Mouse (Mus musculus) spleen, postnatal 36 days (tissue): ENCODE results near the gene Dyx1c1.

ENCODE experiments used
- DNase-seq, 2 experiments: peaks; one replicate each; pipeline ENCODE4 v3.0.0; 2022; ENCODE audit warnings: low spot score in 2 of 2, mixed read lengths in 1 of 2

Gene Dyx1c1

DNA sequence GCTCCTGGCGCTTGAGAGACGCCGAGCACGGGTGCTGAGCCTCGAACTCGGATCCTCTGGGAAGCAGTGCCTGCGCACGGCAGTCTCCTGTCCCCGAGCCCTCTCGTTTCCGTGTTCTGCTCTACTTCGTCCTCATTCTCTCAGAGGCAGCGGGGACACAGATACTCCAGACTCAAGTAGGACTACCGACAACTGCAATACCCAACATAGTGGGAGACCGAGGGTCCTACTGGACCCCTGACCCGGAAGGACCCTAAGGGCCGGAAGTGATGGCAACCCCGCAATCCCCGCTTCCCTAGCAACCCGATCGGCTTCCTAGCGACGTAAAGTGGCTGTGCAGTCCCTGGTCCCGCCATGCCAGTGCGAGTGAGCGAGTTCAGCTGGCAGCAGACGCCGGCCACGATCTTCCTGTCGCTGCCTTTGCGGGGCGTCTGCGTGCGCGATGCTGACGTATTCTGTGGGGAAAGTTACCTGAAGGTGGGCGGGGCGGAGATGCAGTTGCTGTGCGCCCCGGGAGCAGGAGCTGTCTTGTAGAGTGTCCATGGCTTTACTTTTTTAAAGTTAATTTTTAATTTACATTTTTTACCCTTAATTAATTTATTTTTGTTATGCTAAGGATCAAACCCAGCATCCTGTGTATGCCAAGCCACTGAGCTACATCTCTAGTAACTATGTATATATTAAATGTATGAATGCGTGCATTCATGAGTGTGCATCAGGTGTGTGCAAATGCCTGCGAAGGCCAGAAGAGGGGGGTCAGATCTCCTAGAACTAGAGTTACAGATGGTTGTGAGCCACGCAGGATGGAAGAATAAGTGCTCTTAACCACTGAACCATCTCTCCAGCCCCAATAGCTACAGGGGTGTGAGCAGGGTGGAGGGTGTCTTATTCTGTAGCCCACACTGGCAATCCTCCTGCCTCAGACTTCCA is at the start of gene Dyx1c1, which contains the start of gene Gm44503:
TSS of gene Dyx1c1 (plus strand) at position 265 of the 930 bp plus-strand sequence.
TSS of gene Gm44503 (plus strand) at position 332 of the 930 bp plus-strand sequence.
- DNase-seq, result peak; percentile 77 to 79

DNA sequence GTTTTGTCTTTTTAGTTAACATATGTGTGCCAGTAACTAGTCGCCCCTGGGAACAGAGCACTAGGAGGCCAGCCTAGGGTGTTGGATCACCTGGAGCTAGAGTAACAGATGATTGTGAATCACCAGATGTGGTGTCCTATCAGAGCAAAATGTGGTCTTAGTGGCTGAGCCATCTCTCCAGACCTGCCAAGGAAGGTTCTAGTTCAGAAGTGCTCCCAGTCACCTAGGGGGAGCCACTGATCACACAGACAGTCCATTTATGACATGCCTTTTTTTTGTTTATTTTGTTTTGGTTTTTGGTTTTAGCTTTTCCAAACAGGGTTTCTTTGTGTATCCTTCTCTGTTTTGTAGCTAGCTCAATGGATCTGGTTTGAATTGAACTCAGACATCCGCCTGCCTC is 47.2 kb upstream of the Dyx1c1 start:
- no peak for DNase-seq

DNA sequence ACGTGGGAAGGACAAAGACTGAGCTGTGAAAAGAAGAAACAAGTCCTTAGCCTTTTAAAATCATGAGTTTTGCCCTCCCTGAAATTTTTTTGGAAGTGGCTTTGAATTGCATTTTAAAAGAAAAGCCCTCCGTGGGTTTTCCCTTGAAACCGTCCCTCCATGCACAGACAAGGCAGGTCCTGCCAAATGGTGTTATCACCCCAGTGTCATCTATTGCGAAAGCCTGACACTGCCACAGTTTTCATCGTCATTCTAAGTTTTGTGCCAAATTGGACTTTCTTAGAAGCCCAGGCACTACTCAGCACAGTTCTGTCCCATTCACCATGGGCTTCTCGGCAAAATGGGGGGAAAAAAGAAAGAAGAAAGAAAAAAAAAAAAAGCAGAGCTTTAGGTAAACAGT is 45.0 kb upstream of the Dyx1c1 start:
- DNase-seq, result no peak

DNA sequence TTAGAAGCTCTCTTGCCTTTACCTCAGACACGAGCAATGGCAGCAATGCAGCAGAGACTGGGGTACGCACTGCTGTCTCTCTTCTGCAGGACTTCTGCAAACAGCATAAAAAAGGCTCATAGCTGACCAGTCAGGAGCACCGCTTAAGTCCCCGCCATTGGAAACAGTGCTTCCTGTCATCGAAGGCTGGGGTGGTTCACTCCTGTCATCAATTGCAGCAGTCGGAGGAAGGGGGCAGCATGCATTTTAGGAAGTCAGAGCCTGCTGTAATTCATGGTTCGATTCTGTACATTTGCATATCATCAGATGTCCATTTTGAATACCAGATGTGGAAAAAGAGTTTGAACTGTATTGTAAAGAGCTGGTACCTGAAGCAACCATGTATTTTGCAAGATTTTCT is 42.9 kb upstream of the Dyx1c1 start:
- no peak for DNase-seq

DNA sequence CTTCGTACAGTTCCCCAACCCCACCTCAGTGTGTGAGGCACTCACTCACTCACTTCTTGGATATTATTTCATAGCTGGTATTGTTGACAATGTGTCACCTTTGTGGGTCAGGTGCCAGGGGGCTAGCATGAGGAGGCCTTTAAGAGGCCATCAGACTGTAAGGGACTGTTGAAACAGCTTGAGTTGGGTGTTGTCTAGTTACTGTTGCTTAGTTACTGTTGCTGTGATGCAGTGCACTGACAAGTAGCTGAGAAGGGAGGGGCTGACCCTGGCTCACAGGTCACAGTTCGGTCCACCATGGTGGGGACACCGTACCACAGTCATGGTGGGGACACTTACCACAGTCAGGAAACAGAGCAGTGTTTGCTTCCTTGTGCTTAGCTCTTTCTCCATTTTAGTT is 35.5 kb upstream of the Dyx1c1 start:
- no peak for DNase-seq

DNA sequence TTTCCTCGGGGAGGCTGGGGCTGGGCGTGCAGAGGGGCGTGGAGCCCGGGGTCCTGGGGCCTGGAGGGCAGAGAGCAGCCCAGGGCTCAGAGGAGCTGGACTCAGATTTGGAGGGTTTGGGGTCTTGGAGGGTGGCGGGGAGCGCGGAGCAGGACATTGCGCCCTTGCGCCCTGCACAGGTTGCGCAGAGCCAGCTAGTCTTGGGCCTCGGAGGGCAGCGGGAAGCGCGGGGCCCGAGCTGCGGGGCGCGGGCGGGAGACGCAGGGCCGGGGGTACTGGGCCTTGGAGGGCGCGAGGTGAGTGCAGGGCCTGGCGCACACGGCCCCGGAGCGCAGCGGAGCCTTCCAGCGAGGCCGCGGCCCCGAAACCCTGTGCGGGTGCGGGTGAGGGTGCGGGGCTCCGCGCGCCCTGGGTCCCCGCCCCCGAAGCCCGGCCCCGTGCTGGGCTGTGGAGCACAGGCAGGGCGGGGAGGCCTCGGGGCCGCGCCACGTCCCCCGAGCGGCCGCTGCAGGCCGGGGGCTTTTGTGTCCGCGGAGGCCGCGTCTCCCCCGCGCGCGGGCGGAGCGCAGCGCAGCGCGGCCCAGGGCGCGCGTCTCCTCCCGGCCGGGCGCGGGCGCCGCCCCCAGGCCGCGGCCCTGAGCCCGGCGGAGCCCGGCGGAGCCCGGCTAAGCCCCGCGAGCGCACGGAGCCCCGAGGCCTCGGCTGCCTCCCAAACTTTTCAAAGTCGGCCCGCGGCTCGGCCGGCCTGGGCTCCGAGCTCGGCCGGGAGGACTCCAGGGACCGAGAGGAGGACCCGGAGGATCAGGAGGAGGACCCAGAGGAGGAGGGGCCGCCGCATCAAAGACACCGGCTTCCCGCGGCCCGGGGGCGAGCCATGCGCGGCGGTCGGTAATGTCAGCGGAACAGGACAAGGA is 33.3 kb upstream of the Dyx1c1 start, which contains the start of gene Pygo1:
TSS of gene Pygo1 (plus strand) at position 625 of the 914 bp plus-strand sequence.
- no peak for DNase-seq

DNA sequence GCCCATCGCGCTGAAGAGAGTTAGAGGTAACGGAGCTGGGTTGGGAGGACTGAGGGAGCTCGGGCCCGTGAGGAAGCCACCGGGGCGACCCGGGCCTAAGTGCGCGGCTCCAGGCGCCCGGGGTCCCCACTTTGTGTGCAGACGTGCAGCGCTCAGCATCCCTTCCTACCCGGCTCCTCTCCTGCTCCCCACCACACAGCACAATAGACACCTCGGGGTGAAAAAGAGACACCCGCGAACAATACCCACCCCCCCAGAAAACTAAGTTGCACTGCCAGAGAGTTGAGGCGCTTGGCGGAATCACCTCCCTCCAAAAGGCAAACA is 32.7 kb upstream of the Dyx1c1 start:
- DNase-seq, result no peak

DNA sequence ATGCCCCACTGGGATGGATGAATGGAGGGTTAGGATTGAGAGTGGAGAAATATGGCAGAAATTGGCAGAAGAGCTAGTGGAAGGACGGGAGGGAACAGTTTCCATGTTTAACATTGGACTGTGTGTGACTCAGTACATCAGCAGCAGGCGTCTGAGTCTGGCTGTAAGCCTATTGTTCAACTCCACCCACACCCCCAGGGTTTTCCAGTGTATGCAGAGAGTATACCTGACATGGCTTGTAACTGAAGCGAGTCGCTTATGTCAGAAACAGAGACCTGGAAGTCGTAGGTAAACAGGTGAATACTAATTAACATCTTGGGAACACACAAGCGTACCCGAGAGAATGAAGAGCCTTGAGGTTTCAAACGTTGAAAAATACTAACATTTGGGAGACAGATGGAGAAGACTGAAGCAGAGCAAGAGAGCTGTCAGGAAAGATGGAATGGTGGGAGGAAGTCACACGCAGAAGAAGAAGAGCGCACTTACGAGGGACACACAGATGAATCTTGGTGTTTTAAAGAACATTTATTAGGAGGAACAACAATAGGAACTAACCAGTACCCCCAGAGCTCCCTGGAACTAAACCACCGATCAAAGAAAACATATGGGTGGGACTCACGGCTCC is 27.3 kb upstream of the Dyx1c1 start:
- DNase-seq, result no peak

DNA sequence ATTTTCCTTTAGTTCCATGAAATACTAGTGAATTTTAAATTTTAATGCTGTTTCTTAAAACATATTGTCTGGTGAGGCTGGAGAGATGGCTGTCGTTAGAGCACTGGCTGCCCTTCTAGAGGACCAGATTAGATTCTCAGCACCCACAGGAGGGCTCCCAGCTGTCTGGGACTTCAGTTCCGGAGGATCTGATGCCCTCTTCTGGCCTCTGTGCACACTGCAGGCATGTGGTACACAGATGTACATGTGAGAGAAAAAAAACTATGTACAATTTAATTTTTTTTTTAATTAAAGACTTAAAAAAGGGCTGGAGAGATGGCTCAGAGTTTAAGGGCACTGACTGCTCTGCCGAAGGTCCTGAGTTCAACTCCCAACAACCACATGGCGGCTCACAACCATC is 23.3 kb upstream of the Dyx1c1 start:
- DNase-seq, result no peak

DNA sequence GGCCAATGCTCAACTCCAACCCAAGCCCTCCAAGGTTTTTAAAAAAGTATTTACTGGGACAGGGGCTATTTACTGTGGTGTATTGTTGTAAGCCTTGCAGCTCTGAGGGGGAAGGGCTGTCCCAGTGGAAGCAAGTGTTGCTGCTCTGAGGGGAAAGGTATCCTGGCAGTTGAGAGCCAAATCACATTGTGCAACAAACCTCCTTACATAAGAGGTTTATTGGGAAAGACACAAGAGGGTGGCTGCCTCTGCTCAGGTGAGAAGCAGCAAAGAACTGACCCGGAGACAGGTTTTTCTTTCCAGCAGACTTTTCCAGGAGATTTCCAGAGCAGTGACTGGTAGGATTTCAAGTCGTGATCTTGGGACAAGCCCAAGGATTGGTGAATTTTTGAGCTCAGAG is 22.3 kb upstream of the Dyx1c1 start:
- no peak for DNase-seq

DNA sequence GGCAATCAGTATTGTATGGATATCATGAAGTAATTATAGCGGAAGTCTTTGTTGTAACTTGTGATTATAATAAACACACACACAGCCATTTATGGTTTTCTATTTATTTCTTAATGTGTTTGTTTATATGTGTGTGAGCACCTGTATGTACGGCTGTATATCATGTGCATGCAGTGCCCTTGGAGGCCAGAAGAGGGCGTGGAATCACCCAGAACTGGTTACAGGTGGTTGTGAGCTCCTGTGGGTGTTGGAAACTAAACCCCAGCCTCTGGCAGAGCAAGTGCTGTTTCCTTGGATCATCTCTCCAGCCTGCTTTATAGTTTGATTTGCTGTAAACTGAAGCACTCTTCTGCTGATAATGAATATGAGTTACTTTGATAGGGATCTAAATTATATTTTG is 15.2 kb upstream of the Dyx1c1 start:
- DNase-seq, result no peak

DNA sequence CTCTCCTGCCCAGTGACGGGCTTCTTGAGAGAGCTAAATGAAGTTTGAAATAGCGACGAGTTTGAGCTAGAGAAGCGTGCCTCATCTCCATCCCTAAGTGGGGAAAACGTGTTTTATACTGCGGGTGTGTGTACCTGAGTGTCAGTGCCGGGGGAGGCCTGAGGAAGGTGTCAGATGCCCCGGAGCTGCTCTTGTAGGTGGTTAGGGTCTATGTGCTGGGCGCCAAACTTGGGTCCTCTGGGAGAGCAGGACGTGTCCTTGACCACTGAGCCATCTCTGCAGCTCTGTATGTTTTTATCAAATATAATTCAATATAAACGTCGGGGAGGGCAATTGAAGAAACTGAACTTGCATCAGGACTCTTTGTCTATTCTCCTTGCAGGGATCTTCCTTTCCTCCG is 14.3 kb upstream of the Dyx1c1 start:
- no peak for DNase-seq

DNA sequence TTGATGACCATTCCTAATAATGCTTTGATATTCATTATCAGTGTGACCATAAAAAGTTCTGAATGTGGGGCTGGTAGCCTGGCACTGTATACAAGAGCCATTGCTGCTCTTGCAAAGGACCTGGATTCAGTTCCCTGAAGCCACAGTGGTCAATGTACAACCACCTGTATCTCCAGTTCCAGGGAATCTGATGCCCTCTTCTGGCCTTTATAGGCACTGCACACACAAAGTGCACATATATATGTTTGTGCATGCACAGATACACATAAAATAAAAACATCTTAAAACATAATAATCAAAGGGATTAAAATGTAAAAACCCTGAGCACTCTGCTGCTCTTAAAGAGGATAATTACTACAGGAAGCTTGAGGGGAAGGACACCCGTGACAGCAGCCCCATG is 11.6 kb upstream of the Dyx1c1 start:
- no peak for DNase-seq

DNA sequence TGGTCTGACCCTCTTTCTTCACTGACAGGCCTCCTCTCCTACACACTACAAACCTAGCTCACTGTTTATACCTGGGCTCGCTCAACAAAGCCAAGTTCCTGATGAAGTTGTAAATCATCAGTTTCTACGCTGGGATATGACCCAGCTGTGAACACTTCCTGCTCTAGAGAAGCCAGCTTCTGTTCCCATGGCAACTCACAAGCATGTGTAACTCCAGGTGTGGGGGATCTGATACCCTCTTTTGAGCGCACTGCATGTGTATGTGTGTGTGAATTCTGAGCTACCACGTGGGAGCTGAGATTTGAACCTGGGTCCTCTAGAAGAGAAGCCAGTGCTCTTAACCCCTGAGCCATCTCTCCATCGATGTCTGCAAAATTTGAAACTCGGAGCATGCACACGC is 9.0 kb upstream of the Dyx1c1 start:
- DNase-seq, result no peak

DNA sequence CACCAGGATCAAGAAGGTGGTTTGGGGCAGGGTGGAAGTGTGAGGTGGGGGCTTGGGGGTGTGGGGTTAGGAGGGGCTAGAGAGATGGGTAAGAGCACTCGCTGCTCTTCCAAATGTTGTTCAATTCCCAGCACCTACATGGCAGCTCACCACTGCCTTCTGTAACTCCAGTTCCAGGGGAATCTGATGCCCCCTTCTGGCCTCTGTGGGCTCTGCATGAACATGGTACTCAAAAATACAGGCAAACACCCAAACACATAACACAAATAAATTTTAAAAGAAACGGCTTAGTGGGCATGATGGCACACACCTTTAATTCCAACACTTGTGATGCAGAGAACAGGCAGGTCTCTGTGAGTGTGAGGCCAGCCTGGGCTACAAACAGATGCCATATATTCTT is 3.8 kb upstream of the Dyx1c1 start:
- DNase-seq, result no peak

DNA sequence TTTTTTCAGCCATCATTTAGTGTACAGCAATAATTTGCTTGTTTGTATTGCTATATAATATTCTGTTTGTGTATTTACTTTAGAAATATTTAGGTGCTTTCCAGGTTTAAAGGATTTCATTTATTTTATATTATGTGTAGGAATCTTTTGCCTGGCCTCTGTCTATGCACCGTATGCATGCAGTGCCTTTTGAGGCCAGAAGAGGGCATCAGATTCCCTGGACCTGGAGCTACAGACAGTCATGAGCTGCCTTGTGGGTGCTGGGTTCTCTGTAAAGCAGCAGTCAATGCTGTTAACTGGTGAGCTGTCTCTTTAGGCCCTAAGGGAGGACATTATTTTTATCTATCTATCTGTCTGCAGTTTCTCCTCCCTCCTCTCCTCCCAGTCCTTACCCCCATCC is 3.0 kb upstream of the Dyx1c1 start:
- DNase-seq, result peak; percentile 30 to 49

DNA sequence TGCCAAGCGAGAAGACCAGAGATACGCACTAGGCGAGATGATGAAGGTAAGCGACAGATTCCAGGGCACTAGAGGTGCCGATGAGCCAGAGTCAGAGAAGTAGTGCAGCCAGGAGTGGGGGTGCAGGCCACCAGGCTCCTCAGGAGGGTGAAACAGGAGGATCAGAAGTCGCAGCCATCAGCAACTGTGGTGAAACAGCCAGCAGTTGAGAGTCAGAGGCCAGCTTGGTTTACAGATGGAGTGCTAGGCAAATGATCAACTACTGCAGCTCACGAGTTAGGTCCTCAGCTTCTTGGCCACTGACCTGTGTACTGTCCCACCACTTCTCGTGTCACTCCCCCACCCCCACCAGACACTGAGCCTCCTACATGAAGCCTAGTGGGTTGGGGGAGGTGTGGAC is 2.8 kb downstream of the Dyx1c1 start:
- DNase-seq, result no peak

DNA sequence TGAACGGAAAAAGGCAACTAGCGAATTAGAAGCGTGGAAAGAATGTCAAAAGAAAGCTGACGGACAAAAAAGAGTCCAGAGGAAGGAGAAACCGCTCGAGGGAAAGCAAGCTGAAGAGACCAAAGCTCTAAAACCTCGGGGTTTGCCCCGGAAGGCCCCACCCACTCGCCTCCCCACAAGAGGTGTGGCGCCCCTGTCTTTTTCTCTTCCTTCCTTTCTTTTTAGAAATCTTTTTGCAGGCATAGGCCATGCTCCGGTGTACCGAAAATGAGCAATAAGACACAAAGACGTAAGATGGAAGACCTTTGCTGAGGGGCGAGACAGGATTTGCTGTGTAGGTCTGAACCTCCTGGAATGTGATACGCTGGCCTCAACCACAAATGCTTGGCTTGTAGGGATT is 3.4 kb downstream of the Dyx1c1 start:
- peak; percentile 74 to 77 for DNase-seq

DNA sequence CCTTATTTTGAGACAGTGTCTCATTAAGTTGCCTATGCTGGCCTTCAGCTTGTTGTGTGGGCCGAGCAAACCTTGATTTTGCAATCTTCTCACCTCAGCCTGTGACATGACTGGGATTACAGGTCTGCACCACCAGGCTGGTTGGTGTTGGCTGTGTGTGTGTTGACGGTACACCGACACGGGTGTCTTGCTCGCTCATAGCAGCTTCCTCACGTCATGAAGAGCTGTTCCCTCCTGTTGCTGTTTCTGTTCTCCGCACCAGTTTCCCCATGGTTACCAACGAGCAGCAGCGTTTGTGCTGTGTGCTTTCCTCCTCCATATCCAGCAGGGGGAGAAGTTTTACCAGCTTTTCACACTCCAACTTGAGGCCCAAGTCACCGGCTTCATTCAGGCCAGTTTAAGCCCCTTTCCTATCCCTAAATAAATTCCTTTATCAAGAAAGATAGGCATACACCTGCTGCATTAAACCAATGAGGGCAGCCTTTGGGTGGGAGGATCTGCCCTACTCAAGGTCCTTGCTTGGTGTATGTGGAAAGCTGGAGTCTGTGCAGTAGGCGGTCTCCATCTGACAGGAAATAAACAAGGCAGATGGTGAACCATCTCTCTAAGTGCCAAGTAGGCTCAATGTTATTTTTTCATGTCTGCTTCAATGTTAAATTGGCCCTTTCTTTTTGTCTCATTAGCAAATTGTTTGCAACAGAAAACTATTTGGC is 9.9 kb downstream of the Dyx1c1 start:
- DNase-seq, result peak; percentile 52 to 68

DNA sequence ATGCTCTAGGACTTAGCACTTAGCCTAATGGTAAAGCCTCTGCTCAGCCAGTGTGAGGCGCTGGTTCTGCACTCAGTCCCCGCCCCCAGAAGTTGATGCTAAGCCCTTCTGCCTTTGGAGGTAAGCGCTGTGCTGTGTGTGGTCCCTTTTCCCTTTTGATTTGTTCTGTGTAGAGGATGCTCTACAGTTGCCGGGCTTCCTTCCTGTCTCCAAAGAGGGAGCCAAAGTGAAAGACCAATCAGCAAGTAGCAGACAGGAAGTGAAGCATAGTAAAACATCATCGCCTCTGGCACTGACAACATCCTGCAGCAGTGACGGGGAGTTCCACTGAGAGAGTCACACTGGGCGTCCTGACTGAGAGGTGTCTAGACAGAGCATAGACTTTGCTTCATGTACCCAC is 11.3 kb downstream of the Dyx1c1 start:
- DNase-seq, result peak; percentile 14 to 20

DNA sequence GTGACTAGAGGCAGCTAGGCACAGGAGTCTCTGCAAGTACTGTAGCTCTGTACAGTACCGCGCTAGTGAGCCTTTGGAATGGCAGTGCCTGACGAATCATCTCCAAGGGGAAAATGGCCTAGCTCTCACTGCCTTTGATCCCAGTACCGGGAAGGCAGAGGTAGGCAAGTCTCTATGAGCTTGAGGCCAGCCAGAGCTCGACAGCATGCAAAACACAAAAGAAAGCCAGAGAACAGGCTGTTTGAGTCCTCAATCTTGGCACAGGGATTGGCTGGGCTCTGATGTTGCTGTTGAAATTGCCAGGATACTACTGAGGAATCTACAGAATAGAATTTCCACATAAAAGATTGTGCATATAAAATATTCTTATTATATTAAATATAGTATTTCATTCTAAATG is 13.8 kb downstream of the Dyx1c1 start:
- no peak for DNase-seq

DNA sequence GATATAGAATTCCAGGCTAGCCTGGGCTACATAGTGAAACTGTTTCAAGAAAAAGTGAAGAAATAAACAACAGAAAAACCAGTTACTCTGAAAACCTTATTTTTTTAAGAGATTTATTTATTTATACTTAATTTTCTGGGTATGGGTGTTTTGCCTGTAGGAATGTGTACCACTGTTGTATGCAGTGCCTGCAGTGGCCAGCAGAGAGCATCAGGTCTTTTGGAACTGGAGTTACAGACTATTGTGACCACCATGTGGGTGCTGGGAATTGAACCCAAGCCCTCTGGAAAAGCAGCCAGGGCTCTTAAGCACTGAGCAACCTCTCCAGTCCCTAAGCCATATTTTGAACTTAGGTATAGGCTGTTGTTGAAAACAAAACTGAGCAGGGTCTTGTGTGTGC is 14.4 kb downstream of the Dyx1c1 start:
- DNase-seq, result no peak
